20 mouse cellular contexts compared by ENCODE assay signal in genomic region chr13:57221092-57221491, GRCm38 (mm10).
A peak's percentile ranks its signal among the peaks of the same experiment; 100 is the strongest.
DNase-seq lines count a peak whose midpoint lies in the region; ATAC-seq and TF ChIP-seq lines count a peak whose summit lies in the region.
"Had no signal": no experiment of that assay in that cellular context is flagged by ENCODE, and none has a peak within 500 bp of the region (broad histone marks: within the 10 kb centered on the region; RNA-seq: fewer than 3 reads in every experiment).

No protein-coding gene starts in this region.

- intact Hi-C loops in heart, postnatal 36 days (cut with DNase I) = no loop called here

- 34% methylated on average over 8 of the region's 8 CpGs for WGBS in kidney, adult 2 months
- WGBS in lung, postnatal 0 days = 46% methylated on average over 8 of the region's 8 CpGs

- no peaks in the 10 kb centered on the region for H3K4me1 ChIP-seq in kidney, adult 2 months (ENCODE audit: control insufficient read depth, insufficient read depth, low read length)
- no peaks in the 10 kb centered on the region for H3K4me1 ChIP-seq in lung, postnatal 0 days (ENCODE audit: insufficient read depth, low read depth, low read length)
- H3K4me1 ChIP-seq: embryonic facial prominence, embryonic 15.5 days had no signal

- no peaks in the 10 kb centered on the region for H3K9me3 ChIP-seq in lung, postnatal 0 days (ENCODE audit: low read length)
- H3K9me3 ChIP-seq: embryonic facial prominence, embryonic 15.5 days; forebrain, embryonic 10.5 days; hindbrain, embryonic 10.5 days had no signal

- no peak overlapping the region for H3K4me3 ChIP-seq in kidney, adult 2 months (ENCODE audit: insufficient read depth, low read depth, low read length)
- H3K4me3 ChIP-seq in lung, postnatal 0 days (ENCODE audit: low read depth, low read length) = no peak overlapping the region
- H3K4me3 ChIP-seq: embryonic facial prominence, embryonic 15.5 days; erythroblast, embryonic 14.5 days; forebrain, embryonic 10.5 days; hindbrain, embryonic 10.5 days had no signal

- no peak overlapping the region for H3K4me2 ChIP-seq in lung, postnatal 0 days (replicated peaks; ENCODE audit: low read depth, low read length)
- H3K4me2 ChIP-seq: embryonic facial prominence, embryonic 15.5 days; hindbrain, embryonic 14.5 days had no signal

- TF ChIP-seq CTCF in kidney, adult 2 months (conservative IDR thresholded peaks at IDR 0.05; ENCODE audit: insufficient read depth, insufficient read length, low read depth, low read length) = no peak
- no peak for TF ChIP-seq CTCF in lung, postnatal 0 days (IDR thresholded peaks at IDR 0.05)

- TF ChIP-seq POLR2A in kidney, adult 2 months (IDR thresholded peaks at IDR 0.05; ENCODE audit: low read depth, low read length) = no peak

- TF ChIP-seq EP300 in lung, postnatal 0 days (IDR thresholded peaks at IDR 0.05) = no peak

- no peaks in the 10 kb centered on the region for H3K36me3 ChIP-seq in kidney, adult 2 months (ENCODE audit: control insufficient read depth, insufficient read depth, low read length)
- H3K36me3 ChIP-seq in lung, postnatal 0 days (ENCODE audit: insufficient read depth, low read length) = no peaks in the 10 kb centered on the region
- H3K36me3 ChIP-seq: embryonic facial prominence, embryonic 15.5 days; forebrain, embryonic 10.5 days; hindbrain, embryonic 10.5 days had no signal

- DNase-seq in heart, adult 11 months = peak; percentile 94
- DNase-seq in heart, postnatal 36 days = no peak
- peak; percentile 10 for DNase-seq in kidney, adult 2 months
- DNase-seq in kidney, adult 11 months = no peak
- DNase-seq in lung, postnatal 0 days (ENCODE audit: low spot score) = peak; percentile 48
- DNase-seq in lung, adult 18-20 months = no peak
- peak; percentile 7 for DNase-seq in skeletal muscle tissue, adult 2 months (ENCODE audit: low read depth, low spot score)
- no peak for DNase-seq in left cerebral cortex, adult 9 months (ENCODE audit: low spot score in 2 of 2)
- DNase-seq: adrenal gland, adult 2 months; adrenal gland, postnatal 25 days; cerebellum, adult 18-20 months; cerebellum, adult 9-11 months; cerebellum, postnatal 36 days; heart, postnatal 14 days had no signal

- no peak overlapping the region for H3K27ac ChIP-seq in kidney, adult 2 months (ENCODE audit: insufficient read depth, low read depth, low read length)
- no peak overlapping the region for H3K27ac ChIP-seq in lung, postnatal 0 days (ENCODE audit: low read length)
- H3K27ac ChIP-seq: embryonic facial prominence, embryonic 15.5 days; forebrain, embryonic 10.5 days; hindbrain, embryonic 10.5 days; hindbrain, embryonic 14.5 days had no signal

- H3K9ac ChIP-seq in lung, postnatal 0 days (replicated peaks; ENCODE audit: low read depth) = no peak overlapping the region
- H3K9ac ChIP-seq: embryonic facial prominence, embryonic 15.5 days; hindbrain, embryonic 14.5 days had no signal

- ATAC-seq in lung, postnatal 0 days = peak; percentile 56; the same call in 1 of the 2 replicates
- ATAC-seq: forebrain, embryonic 14.5 days had no signal

- no peaks in the 10 kb centered on the region for H3K27me3 ChIP-seq in kidney, adult 2 months (replicated peaks; ENCODE audit: control insufficient read depth, insufficient read depth, low read length)
- H3K27me3 ChIP-seq in lung, postnatal 0 days (replicated peaks; ENCODE audit: insufficient read depth, low read length) = no peaks in the 10 kb centered on the region
- H3K27me3 ChIP-seq: embryonic facial prominence, embryonic 15.5 days had no signal

Comparison
In these comparisons a context has a peak if more than half of its experiments do, and no peak if none do; other contexts are left out.
1. DNase-seq: peak in heart, adult 11 months (single experiment), kidney, adult 2 months (single experiment), lung, postnatal 0 days (single experiment) and skeletal muscle tissue, adult 2 months (single experiment); none in heart, postnatal 36 days (0 of 2), kidney, adult 11 months (single experiment), lung, adult 18-20 months (0 of 2) and left cerebral cortex, adult 9 months (0 of 2).